Mouse (Mus musculus) CH12.LX (cell line): ENCODE results near the gene Ap1g2. TPM values are rescaled to one million over a fixed set of nuclear protein-coding genes. Genes with fewer than 3 reads are reported as not detected.

Source experiments
- DNase-seq: peaks from one replicate; pipeline ENCODE4 v3.0.0-alpha.2; 2013; ENCODE audit errors: extremely low read depth
- H3K27ac ChIP-seq: 2 replicates; pipeline ENCODE4 v1.5.1; 2012; ENCODE audit warnings: low read depth, mild to moderate bottlenecking, control low read depth, moderate library complexity; ENCODE audit not compliant: insufficient read depth
- H3K27me3 ChIP-seq: replicated peaks from 2 replicates; pipeline ENCODE3; 2012; ENCODE audit warnings: inconsistent platforms
- H3K36me3 ChIP-seq, 2 experiments: replicated peaks in 1 of 2; 2 replicates each; pipeline versions ENCODE3 to v1.6.1; 2012; ENCODE audit warnings: inconsistent platforms in 1 of 2, low read length in 1 of 2, mild to moderate bottlenecking in 1 of 2, mixed read lengths in 1 of 2, moderate library complexity in 1 of 2; ENCODE audit not compliant: control insufficient read depth in 1 of 2, insufficient read depth in 1 of 2
- H3K4me1 ChIP-seq, 2 experiments: 2 replicates each; pipeline ENCODE4 v1.6.1; 2012; ENCODE audit warnings: inconsistent platforms in 1 of 2, moderate library complexity in 1 of 2; ENCODE audit not compliant: insufficient read depth in 2 of 2, control insufficient read depth in 1 of 2
- H3K4me2 ChIP-seq: 2 replicates; pipeline ENCODE4 v1.6.1; 2012; ENCODE audit warnings: low read depth, mild to moderate bottlenecking, control low read depth; ENCODE audit not compliant: poor library complexity, insufficient read depth, severe bottlenecking
- H3K4me3 ChIP-seq, 3 experiments: fragments of 150-350 bp in 1 of 3; sonication (generic) in 1 of 3; replicated peaks in 1 of 3; 2 replicates each; pipeline versions ENCODE3 to v1.5.1; 2011 to 2012; ENCODE audit warnings: low read depth in 2 of 3, low read length in 2 of 3, mild to moderate bottlenecking in 2 of 3, moderate library complexity in 2 of 3, control low read depth in 1 of 3, improper control_type of control experiment in 1 of 3, inconsistent platforms in 1 of 3, mixed read lengths in 1 of 3; ENCODE audit not compliant: poor library complexity in 1 of 3
- H3K79me2 ChIP-seq: replicated peaks from 2 replicates; pipeline ENCODE4 v1.6.1; 2012; ENCODE audit warnings: mild to moderate bottlenecking, moderate library complexity; ENCODE audit not compliant: control insufficient read depth, poor library complexity, insufficient read depth, severe bottlenecking; ENCODE audit errors: extremely low read depth
- H3K9ac ChIP-seq: 2 replicates; pipeline ENCODE4 v1.6.1; 2012; ENCODE audit warnings: low read depth, mild to moderate bottlenecking, control low read depth, moderate library complexity; ENCODE audit not compliant: insufficient read depth
- H3K9me3 ChIP-seq: replicated peaks from 2 replicates; pipeline ENCODE3; 2012; ENCODE audit warnings: low read length, inconsistent platforms, mixed read lengths
- BHLHE40 ChIP-seq: IDR thresholded peaks from 2 replicates; pipeline ENCODE4 v1.6.1; 2011; ENCODE audit warnings: mild to moderate bottlenecking, low read depth, low read length, improper control_type of control experiment
- CHD1 ChIP-seq: IDR thresholded peaks from 2 replicates; pipeline ENCODE4 v1.6.1; 2012; ENCODE audit warnings: low read depth, low read length, improper control_type of control experiment, inconsistent platforms
- CTCF ChIP-seq, 2 experiments: IDR thresholded peaks in 1 of 2; conservative IDR thresholded peaks in 1 of 2; 2 replicates each; pipeline ENCODE4 v1.5.1; 2011 to 2012; ENCODE audit warnings: low read depth in 2 of 2, low read length in 2 of 2, improper control_type of control experiment in 1 of 2, inconsistent platforms in 1 of 2, mild to moderate bottlenecking in 1 of 2, moderate library complexity in 1 of 2
- EP300 ChIP-seq: IDR thresholded peaks from 2 replicates; pipeline ENCODE4 v1.6.1; 2011; ENCODE audit warnings: low read length, improper control_type of control experiment
- HCFC1 ChIP-seq: IDR thresholded peaks from 2 replicates; pipeline ENCODE4 v1.6.1; 2012; ENCODE audit warnings: low read depth, mild to moderate bottlenecking, inconsistent platforms, low read length, improper control_type of control experiment
- JUN ChIP-seq: IDR thresholded peaks from 2 replicates; pipeline ENCODE4 v1.6.1; 2011; ENCODE audit warnings: low read depth, mild to moderate bottlenecking, low read length, improper control_type of control experiment, moderate library complexity; ENCODE audit not compliant: insufficient read depth
- JUND ChIP-seq: conservative IDR thresholded peaks from 2 replicates; pipeline ENCODE4 v1.6.1; 2011; ENCODE audit warnings: low read depth, low read length, improper control_type of control experiment
- KAT2A ChIP-seq: IDR thresholded peaks from 2 replicates; pipeline ENCODE4 v1.6.1; 2012; ENCODE audit warnings: low read length, improper control_type of control experiment, inconsistent platforms; ENCODE audit not compliant: insufficient replicate concordance
- MAZ ChIP-seq: IDR thresholded peaks from 2 replicates; pipeline ENCODE4 v1.6.1; 2012; ENCODE audit warnings: low read depth, mild to moderate bottlenecking, inconsistent platforms, low read length, improper control_type of control experiment, moderate library complexity
- MEF2A ChIP-seq: IDR thresholded peaks from 2 replicates; pipeline ENCODE4 v1.6.1; 2014; ENCODE audit warnings: low read depth, mild to moderate bottlenecking, inconsistent platforms, low read length, improper control_type of control experiment, borderline replicate concordance
- MYC ChIP-seq: IDR thresholded peaks from 2 replicates; pipeline ENCODE4 v1.6.1; 2011; ENCODE audit warnings: low read depth, mild to moderate bottlenecking, improper control_type of control experiment, low read length
- NELFE ChIP-seq: IDR thresholded peaks from 2 replicates; pipeline ENCODE4 v1.6.1; 2011; ENCODE audit warnings: low read depth, low read length, improper control_type of control experiment
- PAX5 ChIP-seq: IDR thresholded peaks from 2 replicates; pipeline ENCODE4 v1.6.1; 2012; ENCODE audit warnings: low read length, inconsistent platforms, mixed read lengths
- POLR2A ChIP-seq: IDR thresholded peaks from 2 replicates; pipeline ENCODE4 v1.6.1; 2011; ENCODE audit warnings: low read depth, mild to moderate bottlenecking, improper control_type of control experiment, low read length
- POLR2AphosphoS2 ChIP-seq: IDR thresholded peaks from 2 replicates; pipeline ENCODE4 v1.6.1; 2011; ENCODE audit warnings: low read depth, low read length, improper control_type of control experiment
- RCOR1 ChIP-seq: conservative IDR thresholded peaks from 2 replicates; pipeline ENCODE4 v1.6.1; 2012; ENCODE audit warnings: low read depth, mild to moderate bottlenecking, inconsistent platforms, low read length, improper control_type of control experiment
- TCF12 ChIP-seq: IDR thresholded peaks from 2 replicates; pipeline ENCODE4 v1.6.1; 2014; ENCODE audit warnings: low read depth, mild to moderate bottlenecking, inconsistent platforms, low read length, improper control_type of control experiment
- USF1 ChIP-seq: IDR thresholded peaks from 2 replicates; pipeline ENCODE4 v1.6.1; 2014; ENCODE audit warnings: low read depth, mild to moderate bottlenecking, inconsistent platforms, low read length, improper control_type of control experiment
- USF2 ChIP-seq: conservative IDR thresholded peaks from 2 replicates; pipeline ENCODE4 v1.6.1; 2011; ENCODE audit warnings: low read depth, low read length, improper control_type of control experiment
- ZC3H11A ChIP-seq: IDR thresholded peaks from 2 replicates; pipeline ENCODE4 v1.6.1; 2012; ENCODE audit warnings: low read depth, mild to moderate bottlenecking, inconsistent platforms, low read length, improper control_type of control experiment
- ZKSCAN1 ChIP-seq: IDR thresholded peaks from 2 replicates; pipeline ENCODE4 v1.6.1; 2012; ENCODE audit warnings: low read depth, inconsistent platforms, low read length, improper control_type of control experiment, borderline replicate concordance
- ZMIZ1 ChIP-seq: IDR thresholded peaks from 2 replicates; pipeline ENCODE4 v1.6.1; 2012; ENCODE audit warnings: low read depth, mild to moderate bottlenecking, inconsistent platforms, low read length, improper control_type of control experiment
- dilution Hi-C: fragments of 300-500 bp; cut with MboI; formaldehyde crosslinking; loops from 2 replicates; pipeline ENCODE4 v1.14.3; 2020; ENCODE audit warnings: low sequenced_read_pairs; ENCODE audit not compliant: extremely low pct_unique_long_range_greater_than_20kb, extremely low pct_ligation_motif_present
- in situ Hi-C: fragments of 300-500 bp; cut with MboI; formaldehyde crosslinking; loops from 3 replicates; pipeline ENCODE4 v1.14.3; 2019; ENCODE audit warnings: low sequenced_read_pairs, low pct_ligation_motif_present, low pct_unique_long_range_greater_than_20kb, mixed read lengths
- polyA plus RNA-seq: library from polyadenylated mRNA; unstranded; fragments of >175 nt; gene quantifications from 2 replicates; pipeline ENCODE4 v1.2.1, GENCODE M21; 2012; ENCODE audit warnings: low read depth; ENCODE audit not compliant: insufficient read length
- total RNA-seq, 2 experiments: library from RNA; depleted of rRNA; stranded (reverse); fragments of 300-350 nt in 1 of 2; fragments of >200 nt in 1 of 2; gene quantifications; 2 replicates each; pipeline ENCODE4 v1.2.3; 2012 to 2014

The Ap1g2 gene
- total and polyA plus RNA-seq, 3 experiments: 18.3 to 64.8 (median 28.5) TPM

- Histone ChIP-seq H3K36me3 (no peaks in the 10 kb centered on the region), H3K9me3 (peaks cover 2% of the 10 kb centered on the region), H3K4me1 (no peaks in the 10 kb centered on the region), H3K27me3 (peaks cover 25% of the 10 kb centered on the region), H3K4me2 (no peak overlapping the region), H3K4me3 (no peak overlapping the region), H3K9ac (no peak overlapping the region), H3K79me2 (no peaks in the 10 kb centered on the region), H3K27ac (no peak overlapping the region)
- dilution Hi-C loops (no loop called here), in situ Hi-C loops (loop anchor here (10.0 kb wide), 1 partner anchor 100 kb away; no protein-coding TSS in a partner anchor)
- TF ChIP-seq EP300: no peak
- no peak for TF ChIP-seq KAT2A
- TF ChIP-seq USF2: no peak
- TF ChIP-seq ZC3H11A: no peak
- TF ChIP-seq USF1: no peak
- no peak for TF ChIP-seq RCOR1
- TF ChIP-seq ZMIZ1: no peak
- TF ChIP-seq POLR2AphosphoS2: no peak
- no peak for TF ChIP-seq HCFC1
- TF ChIP-seq JUND: no peak
- TF ChIP-seq POLR2A: no peak
- no peak for TF ChIP-seq MEF2A
- TF ChIP-seq TCF12: no peak
- no peak for TF ChIP-seq PAX5
- TF ChIP-seq ZKSCAN1: no peak
- no peak for TF ChIP-seq CHD1
- TF ChIP-seq MAZ: no peak
- TF ChIP-seq CTCF (conservative IDR thresholded peaks at IDR 0.05 in 1 of 2, IDR thresholded peaks at IDR 0.05 in 1 of 2; ENCODE audit: low read depth in 2 of 2, low read length in 2 of 2): no peak
- TF ChIP-seq NELFE: no peak
- no peak for DNase-seq
These were observed 8.6 kb upstream of the Ap1g2 start for GRCm38 (mm10) chr14:55114759-55115701.

GRCm38 (mm10) chr14:55113975-55114645, 7.7 kb upstream of the Ap1g2 start:
- in situ Hi-C loops (loop anchor here (10.0 kb wide), 1 partner anchor 101 kb away; no protein-coding TSS in a partner anchor), dilution Hi-C loops (no loop called here)
- H3K79me2 ChIP-seq: no peaks in the 10 kb centered on the region
- H3K9me3 ChIP-seq: peaks cover 2% of the 10 kb centered on the region
- no peak overlapping the region for H3K9ac ChIP-seq
- H3K36me3 ChIP-seq: no peaks in the 10 kb centered on the region
- no peak overlapping the region for H3K4me2 ChIP-seq
- no peak overlapping the region for H3K4me3 ChIP-seq
- no peaks in the 10 kb centered on the region for H3K4me1 ChIP-seq
- peaks cover 28% of the 10 kb centered on the region for H3K27me3 ChIP-seq
- no peak for DNase-seq
- TF ChIP-seq ZMIZ1 (no peak), MYC (no peak), JUN (no peak), POLR2AphosphoS2 (no peak), BHLHE40 (no peak), ZC3H11A (no peak), KAT2A (no peak), HCFC1 (no peak), NELFE (no peak), PAX5 (no peak)
- H3K27ac ChIP-seq: no peak overlapping the region
